Mouse (Mus musculus): ENCODE measurements around the gene Gnaz. TPM values are rescaled to one million over a fixed set of nuclear protein-coding genes. Genes with fewer than 3 reads are reported as not detected.

Gnaz gene
- total and polyA plus RNA-seq, 2 experiments from 2014 or later: 0.38 to 2.1 TPM

- H3K9me3 ChIP-seq (replicated peaks; ENCODE audit: control insufficient read depth, low read length): no peaks in the 10 kb centered on the region
- DNase-seq (ENCODE audit: low spot score) (no peak), ATAC-seq (ENCODE audit: insufficient read depth, low read depth) (no peak)
- no peak overlapping the region for H3K9ac ChIP-seq (replicated peaks; ENCODE audit: low read depth, low read length)
- H3K4me3 ChIP-seq (ENCODE audit: low read depth, low read length): no peak overlapping the region
- peaks cover 28% of the 10 kb centered on the region for H3K4me1 ChIP-seq (ENCODE audit: control insufficient read depth, insufficient read depth)
- no peak for TF ChIP-seq CTCF (IDR thresholded peaks at IDR 0.05; ENCODE audit: low read depth)
- TF ChIP-seq EP300 (IDR thresholded peaks at IDR 0.05; ENCODE audit: low read depth): no peak
- H3K36me3 ChIP-seq (replicated peaks; ENCODE audit: control insufficient read depth, insufficient read depth, low read length): no peaks in the 10 kb centered on the region
- 74% methylated on average over 8 of the region's 8 CpGs for WGBS
- H3K27me3 ChIP-seq (ENCODE audit: control insufficient read depth, insufficient read depth, low read length): peaks cover 49% of the 10 kb centered on the region
- H3K27ac ChIP-seq (ENCODE audit: low read depth): no peak overlapping the region
- H3K4me2 ChIP-seq (ENCODE audit: low read depth, low read length): no peak overlapping the region
Measured at GRCm38 (mm10) chr10:75058336-75058735, 91.4 kb downstream of the Gnaz start.

DNA sequence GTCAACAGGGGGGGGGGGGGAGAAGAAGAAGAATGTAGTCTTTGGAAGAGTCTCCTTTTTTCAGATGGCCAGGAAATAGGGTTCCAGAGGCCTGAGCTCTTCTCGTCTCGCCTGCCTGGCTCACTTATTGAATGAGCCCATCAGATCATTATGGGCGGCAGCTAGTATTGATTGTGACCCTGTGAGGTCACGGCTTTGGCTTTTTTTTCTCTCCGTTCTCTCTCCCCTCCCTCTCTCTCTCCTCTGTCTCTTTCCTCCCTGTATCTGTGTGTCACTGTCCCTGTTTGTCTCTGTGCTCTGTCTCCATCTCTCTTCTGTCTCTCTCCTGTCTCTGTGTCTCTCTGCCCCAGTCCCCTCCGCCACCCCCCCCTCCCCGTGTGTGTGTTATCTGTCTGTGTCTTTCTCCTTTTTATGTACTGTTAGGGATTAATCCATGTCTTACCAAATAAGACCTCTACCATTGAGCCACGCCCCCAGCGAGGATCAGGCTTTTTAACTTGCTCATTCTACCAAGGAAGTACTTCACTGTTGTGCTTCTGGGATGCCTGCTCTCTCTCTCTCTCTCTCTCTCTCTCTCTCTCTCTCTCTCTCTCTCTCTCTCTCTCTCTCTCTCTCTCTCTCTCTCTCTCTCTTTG, 91.9 kb downstream of the Gnaz start:
- Histone ChIP-seq H3K9me3 (replicated peaks; ENCODE audit: control insufficient read depth, low read length) (no peaks in the 10 kb centered on the region), H3K36me3 (replicated peaks; ENCODE audit: control insufficient read depth, insufficient read depth, low read length) (no peaks in the 10 kb centered on the region), H3K4me3 (ENCODE audit: low read depth, low read length) (no peak overlapping the region), H3K27ac (ENCODE audit: low read depth) (no peak overlapping the region), H3K9ac (replicated peaks; ENCODE audit: low read depth, low read length) (no peak overlapping the region), H3K4me1 (ENCODE audit: control insufficient read depth, insufficient read depth) (peaks cover 30% of the 10 kb centered on the region), H3K27me3 (ENCODE audit: control insufficient read depth, insufficient read depth, low read length) (peaks cover 48% of the 10 kb centered on the region), H3K4me2 (ENCODE audit: low read depth, low read length) (no peak overlapping the region)
- DNase-seq (ENCODE audit: low spot score): no peak
- TF ChIP-seq CTCF (IDR thresholded peaks at IDR 0.05; ENCODE audit: low read depth): no peak
- TF ChIP-seq EP300 (IDR thresholded peaks at IDR 0.05; ENCODE audit: low read depth): no peak
- ATAC-seq (ENCODE audit: insufficient read depth, low read depth): no peak
- WGBS: 54% methylated on average over 9 of the region's 9 CpGs

GRCm38 (mm10) chr10:75059396-75059795, 92.4 kb downstream of the Gnaz start:
- Histone ChIP-seq H3K4me1 (ENCODE audit: control insufficient read depth, insufficient read depth) (peaks cover 27% of the 10 kb centered on the region), H3K27ac (ENCODE audit: low read depth) (no peak overlapping the region), H3K9ac (replicated peaks; ENCODE audit: low read depth, low read length) (no peak overlapping the region), H3K27me3 (ENCODE audit: control insufficient read depth, insufficient read depth, low read length) (peaks cover 48% of the 10 kb centered on the region), H3K4me3 (ENCODE audit: low read depth, low read length) (peak overlapping the region; percentile 87; the same call in 1 of the 2 replicates), H3K4me2 (ENCODE audit: low read depth, low read length) (peak overlapping the region; percentile 97), H3K36me3 (replicated peaks; ENCODE audit: control insufficient read depth, insufficient read depth, low read length) (no peaks in the 10 kb centered on the region), H3K9me3 (replicated peaks; ENCODE audit: control insufficient read depth, low read length) (no peaks in the 10 kb centered on the region)
- DNase-seq (ENCODE audit: low spot score): peak; percentile 55
- ATAC-seq (ENCODE audit: insufficient read depth, low read depth): peak; percentile 54
- WGBS: 2% methylated on average over 11 of the region's 11 CpGs
- TF ChIP-seq EP300 (IDR thresholded peaks at IDR 0.05; ENCODE audit: low read depth) (no peak), CTCF (IDR thresholded peaks at IDR 0.05; ENCODE audit: low read depth) (peak; percentile 75)

DNA sequence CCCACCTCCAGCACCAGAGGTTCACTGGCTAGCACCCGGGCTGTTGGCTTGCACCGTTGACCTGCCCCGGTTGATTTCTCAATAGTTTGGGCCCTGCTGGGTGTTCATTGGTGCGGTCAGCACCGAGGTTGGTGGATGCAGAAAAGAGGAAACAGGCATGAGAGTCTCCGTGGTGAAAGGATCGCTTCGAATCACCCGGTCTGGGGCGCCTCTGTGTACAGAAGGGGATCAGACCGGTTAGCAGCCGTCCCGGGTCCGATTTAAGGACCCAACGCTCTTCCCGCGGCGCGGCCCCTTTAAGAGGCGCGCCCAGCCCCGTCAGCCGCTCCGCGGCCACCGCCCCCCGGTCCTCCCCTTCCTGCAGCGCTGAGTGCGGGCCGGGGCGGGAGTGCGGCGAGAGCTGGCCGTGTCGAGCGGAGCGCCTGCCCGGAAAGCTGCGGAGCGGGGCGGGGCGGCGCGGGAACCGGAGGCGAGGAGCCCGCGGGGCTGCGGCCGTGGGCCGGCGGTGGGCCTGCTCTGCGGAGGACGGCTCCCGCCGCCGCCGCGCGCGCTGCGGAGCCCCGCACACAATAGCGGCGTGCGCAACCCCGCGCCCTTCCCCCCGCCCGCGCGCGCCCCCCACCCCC, 93.4 kb downstream of the Gnaz start, which contains the start of gene Bcr:
Gene Bcr (plus strand): TSS at position 376 of the 626 bp plus-strand sequence.
- no peak for TF ChIP-seq CTCF (IDR thresholded peaks at IDR 0.05; ENCODE audit: low read depth)
- TF ChIP-seq EP300 (IDR thresholded peaks at IDR 0.05; ENCODE audit: low read depth): no peak
- DNase-seq (ENCODE audit: low spot score): peak; percentile 50
- peak within 1 kb of the TSS; percentile 65 for H3K9ac ChIP-seq (replicated peaks; ENCODE audit: low read depth, low read length)
- under 1% methylated on average over 48 of the region's 73 CpGs for WGBS
- H3K9me3 ChIP-seq (replicated peaks; ENCODE audit: control insufficient read depth, low read length): no peaks in the 10 kb centered on the region
- peaks cover 48% of the 10 kb centered on the region for H3K27me3 ChIP-seq (ENCODE audit: control insufficient read depth, insufficient read depth, low read length)
- H3K36me3 ChIP-seq (replicated peaks; ENCODE audit: control insufficient read depth, insufficient read depth, low read length): no peaks in the 10 kb centered on the region
- H3K27ac ChIP-seq (ENCODE audit: low read depth): no peak within 1 kb of the TSS
- peaks cover 27% of the 10 kb centered on the region for H3K4me1 ChIP-seq (ENCODE audit: control insufficient read depth, insufficient read depth)
- H3K4me3 ChIP-seq (ENCODE audit: low read depth, low read length): peak within 1 kb of the TSS; percentile 87
- ATAC-seq (ENCODE audit: insufficient read depth, low read depth): peak; percentile 80
- H3K4me2 ChIP-seq (ENCODE audit: low read depth, low read length): peak within 1 kb of the TSS; percentile 97

- H3K4me1 ChIP-seq (ENCODE audit: control insufficient read depth, insufficient read depth): peaks cover 27% of the 10 kb centered on the region
- H3K27ac ChIP-seq (ENCODE audit: low read depth): no peak overlapping the region
- peak overlapping the region; percentile 65 for H3K9ac ChIP-seq (replicated peaks; ENCODE audit: low read depth, low read length)
- TF ChIP-seq EP300 (IDR thresholded peaks at IDR 0.05; ENCODE audit: low read depth) (no peak), CTCF (IDR thresholded peaks at IDR 0.05; ENCODE audit: low read depth) (no peak)
- DNase-seq (ENCODE audit: low spot score) (no peak), ATAC-seq (ENCODE audit: insufficient read depth, low read depth) (peak; percentile 24)
- WGBS: under 1% methylated on average over 19 of the region's 48 CpGs
- peaks cover 45% of the 10 kb centered on the region for H3K27me3 ChIP-seq (ENCODE audit: control insufficient read depth, insufficient read depth, low read length)
- peak overlapping the region; percentile 97 for H3K4me2 ChIP-seq (ENCODE audit: low read depth, low read length)
- no peaks in the 10 kb centered on the region for H3K36me3 ChIP-seq (replicated peaks; ENCODE audit: control insufficient read depth, insufficient read depth, low read length)
- no peaks in the 10 kb centered on the region for H3K9me3 ChIP-seq (replicated peaks; ENCODE audit: control insufficient read depth, low read length)
- H3K4me3 ChIP-seq (ENCODE audit: low read depth, low read length): peak overlapping the region; percentile 87
Measured at GRCm38 (mm10) chr10:75060843-75061235, 93.9 kb downstream of the Gnaz start.
